Mouse (Mus musculus) A20 (cell line): ENCODE measurements around the gene Zfp846.

Experiments used
- DNase-seq: peaks from one replicate; pipeline ENCODE4 v3.0.0-alpha.2; 2011; ENCODE audit warnings: low read depth, low spot score

Zfp846 gene

GRCm38 (mm10) chr9:20636790-20637189, 55.7 kb downstream of the Zfp846 start:
- no peak for DNase-seq

- no peak for DNase-seq
Observed at GRCm38 (mm10) chr9:20638552-20638951, 57.5 kb downstream of the Zfp846 start.

DNA sequence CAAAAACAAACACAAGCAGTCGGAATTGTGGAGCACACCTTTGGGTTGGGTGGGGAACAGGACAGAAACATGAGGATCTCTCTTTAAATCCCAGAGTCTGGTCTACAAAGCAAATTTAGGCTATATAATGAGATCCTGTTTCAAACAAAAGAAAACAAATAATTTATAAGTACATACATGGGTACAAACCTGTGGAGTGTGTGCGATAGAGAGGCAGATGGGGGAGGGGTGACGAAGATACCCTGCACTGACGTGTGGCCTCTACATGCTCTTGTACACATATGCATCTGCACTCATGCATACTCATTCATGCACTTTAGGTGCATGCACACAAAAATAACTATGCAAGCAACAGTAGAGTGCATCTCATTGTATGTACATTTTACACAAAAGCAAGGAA, 58.4 kb downstream of the Zfp846 start:
- DNase-seq: no peak

- DNase-seq: no peak
Observed at GRCm38 (mm10) chr9:20641501-20641900, 60.4 kb downstream of the Zfp846 start.

- peak; percentile 80 for DNase-seq
Observed at GRCm38 (mm10) chr9:20642101-20642895, 61.2 kb downstream of the Zfp846 start, which contains the start of gene Ubl5. Gene Ubl5 (plus strand): TSS chr9:20642878.

- peak; percentile 90 for DNase-seq
Observed at GRCm38 (mm10) chr9:20642896-20643466, 61.9 kb downstream of the Zfp846 start.

GRCm38 (mm10) chr9:20643781-20644180, 62.7 kb downstream of the Zfp846 start:
- DNase-seq: peak; percentile 56

DNA sequence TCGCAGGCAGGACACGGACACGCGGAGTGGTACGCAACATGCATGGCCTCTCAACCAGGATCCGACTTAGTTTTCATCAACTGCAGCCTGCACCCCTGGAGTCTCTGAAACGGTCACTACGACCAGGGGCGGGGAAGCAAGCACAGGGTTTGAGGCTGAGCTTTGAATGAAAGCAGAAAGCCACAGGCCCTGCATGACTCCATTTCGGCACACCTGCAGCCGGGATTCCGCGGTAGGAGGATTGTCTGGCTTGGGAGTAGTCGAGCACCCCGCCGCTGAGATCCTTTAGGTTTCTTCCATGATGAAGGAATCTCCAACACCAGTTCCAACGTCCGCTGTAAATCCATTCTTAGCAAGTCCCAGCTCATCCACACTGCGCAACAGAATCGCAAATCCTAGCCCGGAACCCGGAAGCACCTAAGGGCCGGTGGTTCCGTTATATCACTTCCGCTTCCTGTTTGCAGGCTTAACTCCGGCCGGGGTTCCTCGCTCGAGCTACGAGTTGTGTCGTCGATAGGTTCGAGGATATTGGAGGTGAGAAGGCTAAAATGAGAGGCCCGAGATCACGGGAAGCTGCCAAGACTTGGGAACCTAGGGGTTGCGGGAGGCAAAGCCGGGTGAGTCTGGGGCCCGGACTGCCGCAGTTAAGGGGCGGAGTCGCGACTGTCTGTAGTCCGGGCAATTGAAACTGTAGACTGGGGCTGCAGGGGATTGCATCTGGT, 63.4 kb downstream of the Zfp846 start, which contains the start of gene Fbxl12:
Gene Fbxl12 (minus strand): TSS at position 408 of the 722 bp plus-strand sequence.
- peak; percentile 92 for DNase-seq

DNA sequence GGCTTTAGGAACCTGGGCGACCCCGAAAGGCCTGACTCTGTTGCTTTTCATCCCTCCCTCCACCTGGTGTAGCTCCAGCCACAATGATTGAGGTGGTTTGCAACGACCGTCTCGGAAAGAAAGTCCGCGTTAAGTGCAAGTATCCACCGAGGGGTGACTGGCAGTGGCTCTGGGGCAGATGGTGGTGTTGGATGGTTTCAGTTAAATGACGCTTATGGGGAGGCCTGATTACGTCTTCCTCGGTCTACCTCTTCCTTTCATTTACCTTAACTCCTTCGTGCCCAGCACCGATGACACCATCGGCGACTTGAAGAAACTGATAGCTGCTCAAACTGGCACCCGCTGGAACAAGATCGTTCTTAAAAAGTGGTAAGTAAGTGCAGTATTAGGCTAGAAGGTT, 64.0 kb downstream of the Zfp846 start:
- no peak for DNase-seq

DNA sequence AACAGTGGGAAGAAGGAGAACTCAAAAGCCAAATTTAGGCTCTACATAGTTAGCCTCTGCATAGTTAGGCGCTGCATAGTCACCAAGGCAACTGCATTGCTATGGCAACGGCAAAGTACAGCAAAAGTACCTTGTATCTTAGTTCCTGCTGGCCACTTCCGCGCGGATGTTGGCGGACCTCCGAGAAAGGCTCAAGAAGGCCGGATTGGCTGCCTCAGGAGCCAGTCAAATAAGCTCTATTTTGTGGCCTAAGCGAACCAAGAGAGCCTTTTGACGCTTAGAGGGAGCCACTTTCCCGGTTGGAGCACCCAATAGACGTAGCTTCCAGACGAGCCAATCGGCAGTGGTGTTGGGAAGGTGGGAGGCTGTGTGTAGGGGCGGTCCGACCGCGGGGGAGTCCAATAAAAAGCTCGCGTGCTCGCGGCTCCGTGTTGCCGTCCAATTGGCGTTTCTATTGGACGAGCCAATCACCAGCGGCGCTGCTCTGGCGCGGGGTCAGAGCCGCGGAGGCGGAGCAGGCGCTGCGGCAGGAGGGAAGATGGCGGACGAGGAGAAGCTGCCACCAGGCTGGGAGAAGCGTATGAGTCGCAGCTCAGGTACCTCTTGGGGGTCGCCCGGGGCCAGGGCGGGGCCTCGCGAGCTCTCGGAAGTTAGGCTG, 70.6 kb downstream of the Zfp846 start, which contains the start of gene Pin1:
Gene Pin1 (plus strand): TSS at position 494 of the 658 bp plus-strand sequence.
- DNase-seq: peak; percentile 99

DNA sequence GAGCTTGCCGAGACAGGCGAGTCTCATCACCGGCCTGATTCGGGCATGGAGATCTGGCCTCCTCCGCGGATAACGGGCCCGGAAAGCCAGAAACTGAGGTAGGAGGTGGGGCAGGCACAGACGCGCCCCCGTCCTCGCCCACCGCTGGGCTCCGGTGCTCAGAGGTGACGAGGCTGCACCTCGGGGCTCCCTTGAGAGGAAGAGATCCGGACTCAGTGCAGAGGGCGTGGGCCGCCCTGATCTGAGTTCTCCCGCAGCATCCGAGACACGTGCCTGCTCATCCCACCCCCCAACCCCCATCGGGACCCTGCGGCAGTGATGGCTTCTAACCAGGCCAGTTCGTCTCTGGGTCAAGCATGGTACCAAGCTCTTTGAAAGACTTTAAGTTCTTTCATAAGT, 71.2 kb downstream of the Zfp846 start:
- no peak for DNase-seq

GRCm38 (mm10) chr9:20653859-20654258, 72.8 kb downstream of the Zfp846 start:
- no peak for DNase-seq
